Comparison of ENCODE assay signal across 8 mouse cellular contexts in genomic region chr6:100833355-100833754, GRCm38 (mm10). TPM values are rescaled to one million over a fixed set of nuclear protein-coding genes. Genes with fewer than 3 reads are reported as not detected.
DNase-seq lines count a peak whose midpoint lies in the region; ATAC-seq and TF ChIP-seq lines count a peak whose summit lies in the region.

Gene Ppp4r2 (plus strand): TSS chr6:100833622.

- H3K27ac ChIP-seq in hindbrain, embryonic 10.5 days, result peak within 1 kb of the TSS; percentile 98
- peak within 1 kb of the TSS; percentile 84 for H3K27ac ChIP-seq in lung, postnatal 0 days (ENCODE audit: low read length)

- no peaks in the 10 kb centered on the region for H3K9me3 ChIP-seq in hindbrain, embryonic 10.5 days
- H3K9me3 ChIP-seq in lung, postnatal 0 days (ENCODE audit: low read length), result no peaks in the 10 kb centered on the region

- TF ChIP-seq CTCF in lung, postnatal 0 days (IDR thresholded peaks at IDR 0.05), result no peak

- H3K4me1 ChIP-seq in hindbrain, embryonic 10.5 days (replicated peaks), result peaks cover 21% of the 10 kb centered on the region
- H3K4me1 ChIP-seq in lung, postnatal 0 days (ENCODE audit: insufficient read depth, low read depth, low read length), result no peaks in the 10 kb centered on the region

- no peaks in the 10 kb centered on the region for H3K27me3 ChIP-seq in hindbrain, embryonic 10.5 days (ENCODE audit: insufficient read depth, poor library complexity, severe bottlenecking)
- no peaks in the 10 kb centered on the region for H3K27me3 ChIP-seq in lung, postnatal 0 days (replicated peaks; ENCODE audit: insufficient read depth, low read length)

- peak; percentile 89 for ATAC-seq in frontal cortex, adult (ENCODE audit: low TSS enrichment)
- peak; percentile 98 for ATAC-seq in lung, postnatal 0 days

- H3K9ac ChIP-seq in lung, postnatal 0 days (replicated peaks; ENCODE audit: low read depth), result peak within 1 kb of the TSS; percentile 64

- no peak for TF ChIP-seq EP300 in lung, postnatal 0 days (IDR thresholded peaks at IDR 0.05)

- peak within 1 kb of the TSS; percentile 65 for H3K4me2 ChIP-seq in lung, postnatal 0 days (replicated peaks; ENCODE audit: low read depth, low read length)

- peak within 1 kb of the TSS; percentile 91 for H3K4me3 ChIP-seq in hindbrain, embryonic 10.5 days
- peak within 1 kb of the TSS; percentile 73 for H3K4me3 ChIP-seq in lung, postnatal 0 days (ENCODE audit: low read depth, low read length)

- under 1% methylated on average over 48 of the region's 50 CpGs for WGBS in hindbrain, embryonic 10.5 days
- 1% methylated on average over 38 of the region's 50 CpGs for WGBS in lung, postnatal 0 days

- DNase-seq in MEL-GATA-1-ER (ENCODE audit: extremely low read depth, low read depth), result peak; percentile 46
- peak; percentile 89 for DNase-seq in cerebellum, adult 8-10 months
- DNase-seq in hindbrain, embryonic 10.5 days (ENCODE audit: low spot score), result peak; percentile 89
- peak; percentile 91 for DNase-seq in layer of hippocampus, adult 9-11 months
- DNase-seq in lung, postnatal 0 days (ENCODE audit: low spot score), result peak; percentile 94
- DNase-seq in ovary, postnatal 14 days (ENCODE audit: low spot score), result peak; percentile 85
- DNase-seq in thymus, postnatal 14 days, result peak; percentile 95

- H3K36me3 ChIP-seq in hindbrain, embryonic 10.5 days, result peaks cover 37% of the 10 kb centered on the region
- H3K36me3 ChIP-seq in lung, postnatal 0 days (ENCODE audit: insufficient read depth, low read length), result no peaks in the 10 kb centered on the region; the same call in none of the 2 replicates

RNA-seq across cellular contexts. Expression of gene Ppp4r2, which starts in this region (rescaled TPM):
- polyA plus RNA-seq in hindbrain, embryonic 10.5 days (2016; fragmentation: Nextera tagmentation; extraction: Ambion mirVana), result 17.3 and 26.5 TPM in 2 replicates
- 12.1 and 14.3 TPM in 2 replicates for polyA plus RNA-seq in lung, postnatal 0 days (2015; fragmentation: Nextera tagmentation; extraction: Ambion mirVana)

Comparison
In these comparisons a context has a peak if more than half of its experiments do, and no peak if none do; other contexts are left out.
1. Peak in every context shown above with its lines: DNase-seq, ATAC-seq, H3K4me3 ChIP-seq and H3K27ac ChIP-seq.